Mouse (Mus musculus) cerebellum, adult 2 months (tissue): ENCODE data around the gene Htr1d.

Source experiments
- CTCF ChIP-seq: fragments of 200-500 bp; IDR thresholded peaks from 2 replicates; pipeline ENCODE4 v1.5.1; 2011; ENCODE audit warnings: low read depth, mild to moderate bottlenecking, control low read depth, low read length, moderate library complexity, borderline replicate concordance; ENCODE audit not compliant: insufficient read depth
- POLR2A ChIP-seq: fragments of 200-500 bp; IDR thresholded peaks from 2 replicates; pipeline ENCODE4 v1.6.1; 2011; ENCODE audit warnings: low read length, control low read depth, borderline replicate concordance; ENCODE audit not compliant: insufficient read depth

- TF ChIP-seq POLR2A (no peak), CTCF (no peak)
These were observed 37.9 kb downstream of the Htr1d start for GRCm38 (mm10) chr4:136461206-136461605.
